Mouse (Mus musculus): ENCODE data around the gene Smyd3. TPM values are rescaled to one million over a fixed set of nuclear protein-coding genes. Genes with fewer than 3 reads are reported as not detected.

Smyd3 gene
- polyA plus RNA-seq, 1 experiment = 16.8 TPM

DNA sequence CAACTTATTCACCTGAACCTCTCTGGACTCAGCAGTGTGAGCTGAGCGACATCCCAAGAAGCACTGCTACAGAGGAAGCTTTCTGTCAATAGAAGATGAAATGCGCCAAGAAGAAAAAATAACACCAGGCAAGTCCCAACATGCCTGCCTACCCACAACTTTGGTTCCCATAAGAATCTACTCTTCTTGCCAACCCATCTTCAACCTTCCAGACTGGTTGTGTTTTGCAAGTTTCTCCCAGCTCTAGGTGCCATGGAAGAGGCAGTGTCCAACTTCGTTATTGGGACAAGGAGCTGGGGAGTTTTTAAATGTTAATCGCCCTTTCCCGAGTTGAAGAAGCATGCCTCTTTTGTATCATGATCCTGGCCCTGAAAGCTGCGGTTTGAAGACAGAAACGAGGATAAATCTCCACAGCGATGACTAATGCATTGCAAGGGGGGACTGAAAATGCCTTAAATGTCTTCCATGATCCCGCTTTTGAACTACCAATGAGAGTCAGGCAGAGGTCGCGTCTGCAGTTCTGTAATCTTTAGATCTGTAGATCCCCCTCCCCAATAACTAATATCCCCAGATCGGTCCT, 376.7 kb downstream of the Smyd3 start:
- no peak for DNase-seq (ENCODE audit: extremely low spot score in 1 of 2, low spot score in 1 of 2)

DNA sequence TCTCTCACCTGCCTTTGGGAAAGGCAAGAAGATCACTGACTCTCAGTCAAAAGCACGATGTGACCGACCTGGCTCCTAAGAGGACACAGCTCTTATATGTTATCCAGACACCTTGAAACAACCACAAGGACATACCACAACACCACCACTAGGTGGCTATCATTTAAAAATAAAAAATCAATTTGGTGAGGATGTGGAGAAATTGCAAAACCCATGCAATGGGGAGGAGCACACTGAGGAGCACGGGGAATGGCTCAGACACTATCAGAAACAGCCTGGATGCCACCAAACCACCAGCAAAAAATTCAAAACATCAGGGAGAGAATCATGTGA, 380.7 kb downstream of the Smyd3 start:
- DNase-seq (ENCODE audit: extremely low spot score in 1 of 2, low spot score in 1 of 2) = no peak

- no peak for DNase-seq (ENCODE audit: extremely low spot score in 1 of 2, low spot score in 1 of 2)
Observed at GRCm38 (mm10) chr1:179136461-179137144, 381.2 kb downstream of the Smyd3 start.

DNA sequence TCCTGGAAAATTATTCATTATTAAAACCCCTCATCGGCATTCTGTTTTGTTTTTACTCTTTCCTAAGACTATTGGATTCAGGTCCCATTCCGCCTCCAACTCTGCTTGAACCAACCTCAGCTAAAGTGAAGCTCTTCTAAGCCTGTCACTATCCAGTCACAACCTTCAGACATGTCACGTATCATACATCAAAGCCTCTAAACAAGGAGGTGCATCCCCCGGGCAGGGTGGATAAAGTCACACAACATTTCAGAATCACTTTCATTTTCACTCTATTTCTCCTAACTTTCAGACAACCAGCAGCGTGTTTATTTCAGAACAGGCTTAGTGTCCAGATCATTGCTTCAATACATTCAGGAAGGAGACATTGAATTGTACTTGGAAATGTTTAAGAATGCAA, 387.8 kb downstream of the Smyd3 start:
- DNase-seq (ENCODE audit: extremely low spot score in 1 of 2, low spot score in 1 of 2) = no peak

- DNase-seq (ENCODE audit: extremely low spot score in 1 of 2, low spot score in 1 of 2) = no peak
Observed at GRCm38 (mm10) chr1:179126287-179126686, 391.6 kb downstream of the Smyd3 start.

GRCm38 (mm10) chr1:179122476-179123229, 395.2 kb downstream of the Smyd3 start:
- no peak for DNase-seq (ENCODE audit: extremely low spot score in 1 of 2, low spot score in 1 of 2)

- DNase-seq (ENCODE audit: extremely low spot score in 1 of 2, low spot score in 1 of 2) = no peak
Observed at GRCm38 (mm10) chr1:179120217-179120966, 397.4 kb downstream of the Smyd3 start.

DNA sequence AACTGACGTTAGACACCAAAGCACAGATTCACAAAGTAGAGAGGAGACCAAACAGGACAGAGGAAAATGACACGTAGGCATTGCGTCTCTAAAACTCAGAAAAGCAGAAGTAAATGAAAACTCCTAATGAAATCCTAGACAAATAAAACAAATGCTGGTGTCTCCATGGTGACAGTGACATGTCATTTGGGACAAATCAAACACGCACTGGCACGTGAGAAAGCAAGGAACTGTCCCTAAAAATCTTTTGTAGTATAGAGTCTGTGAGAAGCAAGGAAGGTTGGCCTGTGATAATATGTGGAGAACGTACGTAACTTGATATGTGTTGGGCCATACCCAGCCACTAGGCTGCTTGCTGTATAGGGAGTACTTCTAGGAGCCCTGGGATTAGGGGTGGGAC, 399.2 kb downstream of the Smyd3 start:
- DNase-seq (ENCODE audit: extremely low spot score in 1 of 2, low spot score in 1 of 2) = no peak

DNA sequence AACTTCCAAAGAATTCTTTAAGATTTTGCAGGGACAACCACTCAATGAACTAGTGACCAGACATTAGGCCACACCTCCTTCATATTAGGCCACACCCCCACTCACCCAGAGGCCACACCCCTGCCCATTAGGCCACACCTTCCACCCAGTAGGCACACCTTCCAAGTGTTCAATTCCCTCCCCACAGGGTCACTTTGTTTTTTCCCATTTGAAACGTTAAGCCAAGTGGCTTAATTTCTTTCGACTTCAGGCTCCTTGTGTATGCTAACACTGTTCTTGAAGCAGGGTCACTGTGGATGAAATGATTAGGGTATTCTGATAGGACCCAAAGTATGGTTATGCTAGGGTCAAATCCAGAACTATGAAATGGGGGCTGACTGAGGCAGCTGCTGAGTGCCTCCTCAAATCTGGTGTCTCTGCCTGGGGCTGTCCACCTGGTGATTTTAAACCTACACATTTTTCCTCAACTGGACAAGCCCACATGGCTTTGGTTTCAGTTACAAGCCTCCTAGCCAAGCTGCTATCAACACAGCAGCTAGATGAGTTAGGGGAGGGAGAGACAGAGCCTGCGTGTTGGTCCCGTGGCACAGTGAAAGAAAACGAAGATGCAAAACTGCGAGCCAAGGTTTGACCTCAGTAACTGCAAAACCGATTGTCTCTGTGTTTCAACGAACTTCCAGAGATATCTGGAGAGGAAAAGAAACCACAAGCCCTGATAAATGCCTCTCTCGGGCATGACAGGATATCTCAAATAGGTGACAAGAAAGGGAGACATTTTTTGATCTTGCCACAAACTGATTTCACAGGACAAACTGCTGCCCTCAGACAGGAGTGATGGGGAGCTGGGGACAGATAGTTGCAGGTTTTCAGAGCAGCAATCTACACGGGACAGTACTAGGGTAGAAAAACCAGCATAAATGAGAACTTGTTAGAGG, 400.8 kb downstream of the Smyd3 start:
- no peak for DNase-seq (ENCODE audit: extremely low spot score in 1 of 2, low spot score in 1 of 2)

- no peak for DNase-seq (ENCODE audit: extremely low spot score in 1 of 2, low spot score in 1 of 2)
Observed at GRCm38 (mm10) chr1:179114833-179115495, 402.9 kb downstream of the Smyd3 start.

GRCm38 (mm10) chr1:179114385-179114784, 403.5 kb downstream of the Smyd3 start:
- no peak for DNase-seq (ENCODE audit: extremely low spot score in 1 of 2, low spot score in 1 of 2)

DNA sequence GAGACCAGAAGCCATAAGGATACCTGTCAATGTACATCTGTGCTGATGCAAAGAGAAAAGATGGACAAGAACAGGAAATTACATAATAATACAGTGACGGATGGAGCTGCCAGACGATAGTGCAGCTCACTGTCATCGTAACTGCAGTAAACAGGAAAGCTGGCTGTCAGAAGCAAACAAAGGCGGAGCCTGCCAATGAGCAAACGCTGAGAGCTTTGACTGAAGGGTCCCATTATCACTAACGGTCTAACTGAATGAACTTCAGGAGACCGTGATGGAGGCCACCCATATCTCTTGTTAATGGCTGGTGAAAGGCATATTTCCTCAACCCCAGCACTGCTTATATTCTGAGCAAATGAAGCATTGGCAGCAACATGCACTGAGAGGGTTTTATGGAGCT, 409.1 kb downstream of the Smyd3 start:
- no peak for DNase-seq (ENCODE audit: extremely low spot score in 1 of 2, low spot score in 1 of 2)

DNA sequence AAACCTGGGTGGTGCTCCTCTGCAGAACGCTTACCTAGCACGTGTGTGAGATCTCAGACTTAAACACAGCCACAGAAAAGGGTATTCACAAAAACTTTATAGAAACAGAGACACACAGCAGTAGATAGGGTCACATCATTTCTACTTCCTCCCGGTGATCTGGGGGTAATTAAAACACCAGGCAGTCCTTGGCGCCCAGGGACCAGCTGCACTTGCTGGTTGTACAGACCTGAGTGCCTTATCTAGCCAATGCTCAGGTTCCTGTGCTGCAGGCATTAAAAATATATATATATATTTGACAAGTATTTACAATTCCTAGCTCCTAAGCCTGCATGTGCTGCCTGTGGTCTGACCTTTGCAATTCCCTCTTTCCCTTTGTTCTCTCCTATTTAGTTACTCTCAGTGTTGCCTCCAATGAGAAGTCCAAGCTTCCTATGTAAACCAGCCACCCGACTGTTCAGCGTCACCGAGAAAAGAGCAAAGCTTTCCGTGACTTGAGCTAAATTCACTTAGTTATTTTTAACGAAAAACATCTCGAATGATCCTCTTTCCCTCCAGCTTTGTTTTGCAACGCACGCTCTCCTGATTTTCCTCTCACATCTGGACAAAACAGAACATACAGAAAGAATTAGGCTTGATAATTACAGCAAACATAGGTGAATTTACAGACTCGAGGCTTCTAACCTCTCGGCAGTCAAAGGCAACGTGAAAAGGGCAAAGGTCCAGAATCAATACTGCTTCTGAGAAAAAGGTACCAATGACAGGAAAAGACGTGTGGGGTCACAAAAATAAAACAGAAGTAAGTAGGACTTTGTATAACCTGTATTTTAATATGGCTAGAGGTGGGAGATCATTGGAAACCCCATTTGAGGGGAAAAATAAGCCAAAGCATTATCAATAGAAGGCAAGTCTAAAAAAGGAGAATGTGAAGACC, 409.8 kb downstream of the Smyd3 start:
- no peak for DNase-seq (ENCODE audit: extremely low spot score in 1 of 2, low spot score in 1 of 2)

GRCm38 (mm10) chr1:179107211-179107610, 410.6 kb downstream of the Smyd3 start:
- no peak for DNase-seq (ENCODE audit: extremely low spot score in 1 of 2, low spot score in 1 of 2)

GRCm38 (mm10) chr1:179106702-179107145, 411.1 kb downstream of the Smyd3 start:
- no peak for DNase-seq (ENCODE audit: extremely low spot score in 1 of 2, low spot score in 1 of 2)

DNA sequence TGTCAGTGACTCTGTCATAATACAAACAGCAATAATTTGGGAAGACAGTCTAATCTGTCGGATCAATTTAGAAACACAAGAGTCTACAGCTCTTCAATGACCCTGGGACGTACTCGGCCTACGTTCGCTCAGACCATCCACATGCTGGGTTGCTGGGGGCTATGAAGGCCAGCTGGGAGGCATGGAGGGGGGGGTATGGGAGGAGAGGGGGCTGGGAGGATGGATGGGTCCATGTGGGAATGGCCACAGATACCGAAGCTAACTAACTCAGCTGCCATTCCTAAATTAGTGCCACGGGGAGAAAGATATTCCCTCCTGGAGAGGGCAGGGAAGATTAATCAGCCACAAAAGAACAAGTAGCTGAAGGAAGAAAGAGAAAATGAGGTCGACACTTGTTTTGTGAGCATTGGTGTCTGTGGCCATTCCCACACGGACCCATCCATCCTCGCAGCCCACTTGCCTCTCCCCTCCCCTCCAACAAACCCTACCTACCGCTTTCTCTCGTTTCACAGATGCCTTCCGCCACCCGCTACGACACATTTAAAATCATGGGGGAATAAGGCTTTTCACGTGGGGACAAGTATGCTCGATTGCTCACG, 411.6 kb downstream of the Smyd3 start:
- no peak for DNase-seq (ENCODE audit: extremely low spot score in 1 of 2, low spot score in 1 of 2)

DNA sequence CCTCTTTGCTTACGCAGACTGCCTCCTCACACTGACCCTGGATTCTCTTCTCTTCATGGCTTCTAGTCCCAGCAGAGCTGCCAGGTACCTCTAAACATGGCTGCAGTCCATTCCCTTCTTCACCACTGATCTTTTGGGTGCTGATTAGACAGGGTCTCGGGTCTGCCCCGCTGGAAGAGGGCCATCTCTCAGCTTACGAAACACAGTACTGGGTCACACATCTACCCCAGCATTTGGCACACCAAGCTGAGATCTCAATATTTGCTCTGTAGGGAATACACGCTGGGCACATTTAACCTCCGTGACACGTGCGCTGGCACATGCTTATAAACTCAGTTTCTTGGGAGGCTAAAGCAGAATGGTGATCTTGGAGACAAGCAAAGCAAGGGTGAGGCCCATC, 413.4 kb downstream of the Smyd3 start:
- no peak for DNase-seq (ENCODE audit: extremely low spot score in 1 of 2, low spot score in 1 of 2)

DNA sequence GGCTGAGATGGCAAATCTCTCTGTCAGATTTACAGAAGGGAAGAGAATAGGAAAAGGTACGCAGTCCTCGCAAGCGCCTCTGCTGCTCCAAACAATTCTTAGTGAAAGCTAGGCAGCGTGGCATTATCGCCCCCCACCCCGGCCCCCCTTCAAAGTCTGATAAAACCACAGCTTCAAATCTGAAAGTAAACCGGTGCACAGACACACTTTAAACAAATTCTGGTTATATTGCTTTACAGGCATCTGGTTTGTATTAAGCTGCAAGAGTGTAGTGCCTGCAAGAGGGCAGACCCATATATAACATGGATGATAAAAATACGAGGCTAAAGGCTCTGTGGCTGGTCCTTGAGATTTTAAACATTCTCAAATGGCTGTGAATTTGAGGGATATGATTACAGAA, 420.8 kb downstream of the Smyd3 start:
- no peak for DNase-seq (ENCODE audit: extremely low spot score in 1 of 2, low spot score in 1 of 2)

Measured in frontal cortex, adult 2 months (tissue).